Mouse (Mus musculus): Measurements from ENCODE around the gene Itpk1. TPM values are rescaled to one million over a fixed set of nuclear protein-coding genes. Genes with fewer than 3 reads are reported as not detected.
A peak's percentile ranks its signal among the peaks of the same experiment; 100 is the strongest.

The Itpk1 gene
- polyA plus RNA-seq, 1 experiment: 4.5 TPM

GRCm38 (mm10) chr12:102722966-102723365, 18.2 kb upstream of the Itpk1 start:
- TF ChIP-seq CEBPB (IDR thresholded peaks at IDR 0.05; ENCODE audit: low read depth) (no peak), MAX (IDR thresholded peaks at IDR 0.05) (no peak), CTCF (IDR thresholded peaks at IDR 0.05; ENCODE audit: control insufficient read depth, insufficient read depth, insufficient read length) (no peak), MYOD1 (IDR thresholded peaks at IDR 0.05; ENCODE audit: control insufficient read depth, insufficient read length, low read depth) (no peak), USF1 (IDR thresholded peaks at IDR 0.05; ENCODE audit: low read depth) (no peak), MYOG (IDR thresholded peaks at IDR 0.05; ENCODE audit: control insufficient read depth, extremely low read depth, insufficient read length) (no peak), FOSL1 (IDR thresholded peaks at IDR 0.05; ENCODE audit: insufficient read depth, low read length, poor library complexity, severe bottlenecking) (no peak)
- no peaks in the 10 kb centered on the region for H3K79me2 ChIP-seq (ENCODE audit: control insufficient read depth, insufficient read depth)

GRCm38 (mm10) chr12:102722451-102722850, 17.7 kb upstream of the Itpk1 start:
- Histone ChIP-seq H3K4me3 (ENCODE audit: insufficient read depth, poor library complexity, severe bottlenecking) (no peak overlapping the region), H3K79me2 (ENCODE audit: control insufficient read depth, insufficient read depth) (no peaks in the 10 kb centered on the region), H3K79me3 (ENCODE audit: low read depth) (no peaks in the 10 kb centered on the region), H3K27me3 (ENCODE audit: control insufficient read depth, insufficient read depth, insufficient read length) (no peaks in the 10 kb centered on the region), H3K36me3 (ENCODE audit: control insufficient read depth, insufficient read depth) (no peaks in the 10 kb centered on the region), H3ac (ENCODE audit: control insufficient read depth, insufficient read length, low read depth) (no peak overlapping the region)
- TF ChIP-seq FOSL1 (IDR thresholded peaks at IDR 0.05; ENCODE audit: insufficient read depth, low read length, poor library complexity, severe bottlenecking): no peak
- TF ChIP-seq CEBPB (IDR thresholded peaks at IDR 0.05; ENCODE audit: low read depth): no peak
- TF ChIP-seq CTCF (IDR thresholded peaks at IDR 0.05; ENCODE audit: control insufficient read depth, insufficient read depth, insufficient read length): no peak
- no peak for TF ChIP-seq MAX (IDR thresholded peaks at IDR 0.05)
- TF ChIP-seq MYOG (IDR thresholded peaks at IDR 0.05; ENCODE audit: control insufficient read depth, extremely low read depth, insufficient read length): no peak
- no peak for TF ChIP-seq MYOD1 (IDR thresholded peaks at IDR 0.05; ENCODE audit: control insufficient read depth, insufficient read length, low read depth)
- no peak for TF ChIP-seq USF1 (IDR thresholded peaks at IDR 0.05; ENCODE audit: low read depth)

More at GRCm38 (mm10) chr12:102722966-102723365, 18.2 kb upstream of the Itpk1 start:
- Histone ChIP-seq H3K36me3 (ENCODE audit: control insufficient read depth, insufficient read depth) (no peaks in the 10 kb centered on the region), H3K4me3 (ENCODE audit: insufficient read depth, poor library complexity, severe bottlenecking) (no peak overlapping the region), H3K79me3 (ENCODE audit: low read depth) (no peaks in the 10 kb centered on the region), H3ac (ENCODE audit: control insufficient read depth, insufficient read length, low read depth) (no peak overlapping the region), H3K27me3 (ENCODE audit: control insufficient read depth, insufficient read depth, insufficient read length) (no peaks in the 10 kb centered on the region)

DNA sequence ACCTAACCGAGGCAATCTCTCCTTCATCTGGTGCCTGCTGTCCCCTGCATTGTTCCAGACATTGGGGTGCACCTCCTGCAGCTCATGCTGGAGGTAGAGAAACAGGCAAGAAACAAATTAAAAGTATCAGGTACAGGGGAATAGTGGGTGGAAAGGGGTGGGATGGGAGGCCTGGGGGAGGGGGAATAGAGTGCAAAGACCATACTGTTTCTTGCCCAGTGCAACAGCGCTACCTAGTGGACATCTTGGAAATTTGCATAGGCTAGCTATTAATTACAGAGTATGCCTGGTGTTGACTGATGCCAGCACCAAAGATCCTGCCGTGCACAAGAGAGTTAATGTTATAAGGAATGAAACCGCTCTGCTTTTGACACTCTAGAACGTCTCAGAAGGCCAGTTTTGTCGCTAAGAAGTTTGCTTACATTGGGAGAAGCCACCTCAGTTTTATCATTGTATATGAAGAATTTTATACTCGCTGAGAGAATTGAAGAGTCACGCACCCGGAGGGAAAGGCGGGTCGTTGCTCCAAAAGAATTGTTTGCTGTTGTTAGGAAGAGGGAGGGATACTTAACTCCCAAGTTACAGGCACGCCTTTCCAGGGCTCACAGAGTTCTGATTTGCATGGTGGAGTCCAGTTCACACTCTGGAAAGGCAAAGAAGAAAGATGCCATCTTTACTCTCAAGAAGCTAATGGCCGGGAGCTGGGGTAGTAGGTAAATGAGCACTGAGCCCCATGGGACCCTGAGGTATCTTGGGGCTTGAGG, 15.0 kb upstream of the Itpk1 start:
- H3ac ChIP-seq (ENCODE audit: control insufficient read depth, insufficient read length, low read depth): no peak overlapping the region
- no peaks in the 10 kb centered on the region for H3K79me2 ChIP-seq (ENCODE audit: control insufficient read depth, insufficient read depth)
- no peak overlapping the region for H3K4me3 ChIP-seq (ENCODE audit: insufficient read depth, poor library complexity, severe bottlenecking)
- H3K27me3 ChIP-seq (ENCODE audit: control insufficient read depth, insufficient read depth, insufficient read length): no peaks in the 10 kb centered on the region
- TF ChIP-seq MYOD1 (IDR thresholded peaks at IDR 0.05; ENCODE audit: control insufficient read depth, insufficient read length, low read depth) (no peak), CTCF (IDR thresholded peaks at IDR 0.05; ENCODE audit: control insufficient read depth, insufficient read depth, insufficient read length) (peak; percentile 30)
- H3K36me3 ChIP-seq (ENCODE audit: control insufficient read depth, insufficient read depth): no peaks in the 10 kb centered on the region
- H3K79me3 ChIP-seq (ENCODE audit: low read depth): no peaks in the 10 kb centered on the region

DNA sequence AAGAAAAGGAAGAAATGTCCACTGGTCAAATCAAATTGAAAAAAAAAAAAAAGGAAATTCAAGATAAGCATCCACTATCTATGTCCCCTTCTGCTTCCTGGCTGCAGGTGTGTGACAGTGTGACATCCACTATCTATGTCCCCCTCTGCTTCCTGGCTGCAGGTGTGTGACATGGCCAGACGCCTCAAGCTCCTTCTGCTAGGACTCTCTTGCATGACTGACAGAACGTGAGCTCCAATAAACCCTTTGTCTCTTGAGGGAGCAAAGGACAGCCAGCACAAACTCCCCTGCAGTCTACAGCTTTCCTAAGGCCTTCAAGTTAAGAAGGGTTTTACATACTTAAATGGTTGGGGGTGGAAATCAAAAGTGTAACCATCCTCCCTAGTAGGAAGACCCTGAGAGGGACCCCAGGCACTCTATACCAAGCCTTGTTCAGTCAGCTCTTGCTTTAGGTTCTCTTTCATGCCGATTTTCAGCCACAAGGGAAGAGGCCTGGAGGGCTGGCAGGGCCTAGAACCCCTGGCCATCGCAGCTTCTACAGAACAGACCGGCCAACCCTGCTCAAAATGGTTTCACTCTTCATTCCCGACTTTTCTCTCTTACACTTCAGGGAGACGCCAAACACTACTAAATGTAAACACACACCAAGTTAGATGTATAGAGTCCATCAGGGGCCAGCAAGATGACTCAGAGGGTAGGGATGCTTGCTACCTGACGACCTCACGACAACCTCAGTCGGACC, 10.1 kb upstream of the Itpk1 start:
- no peaks in the 10 kb centered on the region for H3K79me3 ChIP-seq (ENCODE audit: low read depth)
- no peak for TF ChIP-seq CTCF (IDR thresholded peaks at IDR 0.05; ENCODE audit: control insufficient read depth, insufficient read depth, insufficient read length)
- TF ChIP-seq FOSL1 (IDR thresholded peaks at IDR 0.05; ENCODE audit: insufficient read depth, low read length, poor library complexity, severe bottlenecking): no peak
- no peak for TF ChIP-seq MAX (IDR thresholded peaks at IDR 0.05)
- TF ChIP-seq USF1 (IDR thresholded peaks at IDR 0.05; ENCODE audit: low read depth): no peak
- TF ChIP-seq CEBPB (IDR thresholded peaks at IDR 0.05; ENCODE audit: low read depth): no peak
- TF ChIP-seq MYOD1 (IDR thresholded peaks at IDR 0.05; ENCODE audit: control insufficient read depth, insufficient read length, low read depth): no peak
- TF ChIP-seq MYOG (IDR thresholded peaks at IDR 0.05; ENCODE audit: control insufficient read depth, extremely low read depth, insufficient read length): no peak
- no peaks in the 10 kb centered on the region for H3K36me3 ChIP-seq (ENCODE audit: control insufficient read depth, insufficient read depth)
- H3K4me3 ChIP-seq (ENCODE audit: insufficient read depth, poor library complexity, severe bottlenecking): no peak overlapping the region
- H3K27me3 ChIP-seq (ENCODE audit: control insufficient read depth, insufficient read depth, insufficient read length): no peaks in the 10 kb centered on the region
- no peaks in the 10 kb centered on the region for H3K79me2 ChIP-seq (ENCODE audit: control insufficient read depth, insufficient read depth)
- H3ac ChIP-seq (ENCODE audit: control insufficient read depth, insufficient read length, low read depth): no peak overlapping the region

GRCm38 (mm10) chr12:102714116-102714515, 9.4 kb upstream of the Itpk1 start:
- H3K79me2 ChIP-seq (ENCODE audit: control insufficient read depth, insufficient read depth): no peaks in the 10 kb centered on the region
- no peaks in the 10 kb centered on the region for H3K27me3 ChIP-seq (ENCODE audit: control insufficient read depth, insufficient read depth, insufficient read length)
- no peak overlapping the region for H3K4me3 ChIP-seq (ENCODE audit: insufficient read depth, poor library complexity, severe bottlenecking)
- no peaks in the 10 kb centered on the region for H3K79me3 ChIP-seq (ENCODE audit: low read depth)
- TF ChIP-seq CEBPB (IDR thresholded peaks at IDR 0.05; ENCODE audit: low read depth) (no peak), FOSL1 (IDR thresholded peaks at IDR 0.05; ENCODE audit: insufficient read depth, low read length, poor library complexity, severe bottlenecking) (no peak), MYOG (IDR thresholded peaks at IDR 0.05; ENCODE audit: control insufficient read depth, extremely low read depth, insufficient read length) (no peak)
- H3ac ChIP-seq (ENCODE audit: control insufficient read depth, insufficient read length, low read depth): no peak overlapping the region
- no peaks in the 10 kb centered on the region for H3K36me3 ChIP-seq (ENCODE audit: control insufficient read depth, insufficient read depth)

Data from C2C12 (cell line).